Mouse (Mus musculus) frontal cortex, adult (tissue): Measurements from ENCODE around the gene Dnajc14.
A peak's percentile ranks its signal among the peaks of the same experiment; 100 is the strongest.
"Not testable (repeated sequence)": the region's sequence is repeated elsewhere in the genome, so short reads cannot be mapped to it uniquely, and the experiment has no call there.

Source experiments
- ATAC-seq: cut with Nextera tagmentation; 2 replicates; pipeline ENCODE4 v1.9.2; 2017; ENCODE audit warnings: mild to moderate bottlenecking, moderate library complexity, mixed read lengths; ENCODE audit not compliant: low TSS enrichment

The Dnajc14 gene

GRCm38 (mm10) chr10:128821358-128822056, 17.6 kb downstream of the Dnajc14 start, which contains the start of gene Ormdl2:
Gene Ormdl2 (minus strand): TSS chr10:128821645.
- ATAC-seq: peak; percentile 99

- no peak for ATAC-seq
Measured at GRCm38 (mm10) chr10:128822135-128822534, 18.3 kb downstream of the Dnajc14 start.

- ATAC-seq: not testable (repeated sequence)
Measured at GRCm38 (mm10) chr10:128823087-128823486, 19.2 kb downstream of the Dnajc14 start.

DNA sequence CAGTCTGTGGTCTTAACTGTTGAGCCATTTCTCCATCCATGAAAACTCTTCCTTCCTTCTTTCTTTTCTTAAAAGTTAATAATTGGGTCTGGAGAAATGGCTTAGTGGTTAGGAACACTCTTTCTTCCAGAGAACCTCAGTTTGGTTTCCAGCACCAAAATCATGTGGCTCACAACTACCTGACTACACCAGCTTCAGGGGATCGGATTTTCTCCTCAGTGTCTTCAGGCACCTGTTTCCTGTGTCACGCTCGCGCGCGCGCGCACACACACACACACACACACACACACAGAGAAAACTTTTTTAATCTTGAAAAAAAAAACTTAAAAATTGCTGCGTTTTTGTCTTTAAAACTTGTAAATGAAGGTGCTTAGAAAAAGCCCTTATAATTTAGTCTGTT, 20.0 kb downstream of the Dnajc14 start:
- ATAC-seq: no peak

DNA sequence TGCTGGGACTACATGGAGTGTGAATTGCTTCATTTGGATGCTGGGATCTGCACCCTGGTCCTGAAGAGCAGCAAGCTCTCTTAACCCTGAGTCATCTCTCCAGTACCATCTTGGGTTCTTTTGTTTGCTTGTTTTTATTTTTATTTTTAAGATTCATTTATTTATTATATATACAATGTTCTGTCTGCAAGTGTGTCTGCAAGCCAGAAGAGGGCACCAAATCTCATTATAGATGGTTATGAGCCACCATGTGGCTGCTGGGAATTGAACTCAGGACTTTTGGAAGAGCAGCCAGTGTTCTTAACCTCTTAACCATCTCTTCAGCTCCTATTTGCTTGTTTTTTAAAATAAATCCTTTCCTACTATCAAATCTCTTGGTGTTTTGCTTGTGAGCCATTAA, 33.5 kb downstream of the Dnajc14 start:
- ATAC-seq: no peak

DNA sequence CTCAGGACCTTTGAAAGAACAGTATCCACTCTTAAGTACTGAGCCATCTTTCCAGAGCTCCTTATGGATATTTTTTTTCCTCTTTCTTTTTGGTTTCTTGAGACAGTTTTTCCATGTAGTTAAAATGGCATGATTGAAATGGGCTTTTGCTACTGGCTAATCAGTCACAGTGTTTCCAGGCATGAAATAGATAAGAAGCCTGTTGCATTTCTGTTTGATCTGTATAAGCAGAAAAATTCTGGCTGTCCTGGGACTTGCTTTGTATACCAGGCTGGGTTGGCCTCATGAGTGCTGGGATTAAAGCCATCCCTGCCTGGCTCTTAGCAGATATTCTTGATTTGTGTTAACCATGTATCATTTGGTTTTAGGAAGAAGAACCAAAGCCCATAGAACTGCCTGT, 35.6 kb downstream of the Dnajc14 start:
- ATAC-seq: no peak

DNA sequence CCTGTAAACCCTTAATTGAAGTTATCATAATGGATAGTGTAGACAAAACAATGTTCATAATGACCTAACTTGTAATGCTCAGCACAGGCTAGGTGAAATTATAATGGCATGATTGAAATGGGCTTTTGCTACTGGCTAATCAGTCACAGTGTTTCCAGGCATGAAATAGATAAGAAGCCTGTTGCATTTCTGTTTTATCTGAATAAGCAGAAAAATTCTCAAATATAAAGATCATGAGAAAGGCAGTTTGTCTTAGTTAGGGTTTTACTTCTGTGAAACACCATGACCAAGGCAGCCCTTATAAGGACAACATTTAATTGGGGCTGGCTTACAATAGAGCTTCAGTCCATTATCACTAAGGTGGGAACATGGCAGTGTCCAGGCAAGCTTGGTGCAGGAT, 36.8 kb downstream of the Dnajc14 start:
- ATAC-seq: no peak

DNA sequence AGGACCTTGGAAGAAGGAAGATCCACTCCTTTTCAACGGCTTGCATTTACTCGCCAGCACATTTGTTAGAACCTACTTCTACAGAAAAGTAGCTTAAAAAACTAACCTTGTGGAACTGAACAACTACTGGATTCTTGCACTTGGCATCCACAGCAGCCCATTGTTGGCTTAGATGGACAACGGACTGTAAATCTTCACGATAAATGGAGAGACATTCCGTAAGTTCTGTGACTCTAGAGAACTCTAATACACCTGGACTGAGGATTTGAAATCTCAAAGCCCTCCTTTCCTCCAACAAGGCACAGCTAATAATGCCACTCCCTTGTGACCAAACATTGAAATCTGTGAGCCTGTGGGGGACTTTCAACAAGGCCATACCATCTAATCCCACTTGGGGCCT, 39.4 kb downstream of the Dnajc14 start:
- ATAC-seq: no peak

DNA sequence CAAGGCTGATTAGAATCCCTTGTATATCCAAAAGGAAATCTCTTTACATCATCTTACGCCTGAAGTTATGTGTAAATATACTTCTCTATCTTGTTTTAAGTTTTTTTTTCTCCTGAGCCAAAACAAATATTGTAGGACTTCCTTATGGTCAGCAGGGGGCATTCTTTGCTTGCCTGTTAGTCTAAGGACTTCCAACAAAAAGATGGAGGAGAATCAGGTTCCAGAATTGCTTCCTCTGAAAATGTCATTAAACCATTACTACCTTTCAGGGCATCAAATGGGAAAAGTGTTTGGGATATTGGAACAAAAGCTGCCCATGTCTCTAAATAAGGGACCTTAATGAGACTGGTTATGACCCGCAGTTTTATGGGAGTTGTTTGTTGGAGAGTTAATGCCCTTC, 41.7 kb downstream of the Dnajc14 start:
- ATAC-seq: no peak; the same call in 1 of the 2 replicates

DNA sequence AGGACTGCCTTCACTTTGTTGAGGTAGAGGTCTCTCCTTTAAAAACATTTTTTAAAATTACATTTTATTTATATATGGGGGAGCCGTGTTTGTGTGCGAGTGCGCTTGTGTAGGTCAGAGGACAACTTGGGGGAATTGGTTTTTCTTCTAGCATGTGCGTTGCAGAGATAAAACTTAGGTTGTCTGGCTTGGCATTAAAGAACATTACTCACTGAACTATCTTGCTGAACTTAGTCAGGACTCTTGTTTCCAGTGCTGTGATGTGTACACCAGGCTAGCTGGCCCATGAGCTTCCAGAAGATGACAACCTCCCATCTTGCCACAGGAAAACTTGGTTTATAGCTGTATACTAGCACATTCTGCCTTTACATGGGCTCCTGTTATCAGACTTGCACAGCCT, 42.8 kb downstream of the Dnajc14 start:
- ATAC-seq: no peak

DNA sequence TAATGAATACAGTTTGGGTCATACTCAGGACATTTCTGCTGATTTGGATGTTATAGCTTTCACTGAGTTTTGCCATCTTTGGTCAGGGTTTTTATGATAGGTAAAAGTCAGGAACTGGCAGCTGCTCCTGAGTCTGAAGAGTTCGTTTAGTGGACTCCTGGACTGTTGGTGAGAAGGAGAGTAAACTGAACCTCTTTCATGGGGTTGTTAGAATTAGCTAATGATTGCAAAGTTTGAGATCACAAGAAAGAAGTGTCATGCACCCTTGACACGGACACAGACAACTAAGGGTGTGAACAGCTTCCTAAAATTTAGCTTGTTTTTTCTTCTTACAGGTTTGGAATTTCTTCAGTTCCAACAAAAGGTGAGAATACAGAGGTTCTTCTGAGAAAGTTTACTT, 44.6 kb downstream of the Dnajc14 start:
- no peak for ATAC-seq

GRCm38 (mm10) chr10:128850339-128850738, 46.5 kb downstream of the Dnajc14 start:
- ATAC-seq: no peak

GRCm38 (mm10) chr10:128861176-128861575, 57.3 kb downstream of the Dnajc14 start:
- no peak for ATAC-seq

DNA sequence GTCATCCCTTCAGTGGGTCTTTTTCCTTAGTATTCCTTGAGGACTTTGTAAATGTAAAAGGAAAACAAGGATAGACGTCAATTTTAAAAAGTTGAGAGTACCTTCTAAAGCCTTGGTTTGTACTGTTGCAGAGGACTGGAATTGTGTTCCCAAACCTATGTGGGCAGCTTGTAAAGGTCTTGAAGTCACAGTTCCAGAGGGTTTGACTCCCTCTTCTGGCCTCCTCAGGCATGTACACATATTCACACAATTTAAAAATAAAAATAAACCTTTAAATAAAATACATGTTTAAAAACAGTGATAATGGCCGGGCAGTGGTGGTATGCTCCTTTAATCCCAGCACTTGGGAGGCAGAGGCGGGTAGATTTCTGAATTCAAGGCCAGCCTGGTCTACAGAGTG, 62.2 kb downstream of the Dnajc14 start:
- no peak for ATAC-seq

- ATAC-seq: no peak
Measured at GRCm38 (mm10) chr10:128866518-128866917, 62.7 kb downstream of the Dnajc14 start.
